Mouse (Mus musculus): Measurements from ENCODE around the gene Axin2.

- TF ChIP-seq CTCF (IDR thresholded peaks at IDR 0.05; ENCODE audit: insufficient read depth, low read depth, low read length) = no peak
- TF ChIP-seq POLR2A (IDR thresholded peaks at IDR 0.05; ENCODE audit: insufficient read depth, low read depth, low read length) = no peak
These were observed 69.8 kb downstream of the Axin2 start for GRCm38 (mm10) chr11:108989940-108990339.

Data from olfactory bulb, adult 2 months (tissue).